Mouse (Mus musculus) liver, adult 10 weeks (tissue): ENCODE measurements around the gene Tmed10. TPM values are rescaled to one million over a fixed set of nuclear protein-coding genes. Genes with fewer than 3 reads are reported as not detected.

Source experiments
- polyA plus RNA-seq: library from polyadenylated mRNA; stranded (reverse); fragments of 350-450 nt; fragmentation: Illumina TruSeq; extraction: RNeasy Lipid Tissue Mini Kit (QIAGEN cat#74804); gene quantifications from one replicate; pipeline ENCODE4 v1.2.3, GENCODE M21; 2014; ENCODE audit warnings: low read depth, low replicate concordance

Gene Tmed10
- 153 TPM for polyA plus RNA-seq

DNA sequence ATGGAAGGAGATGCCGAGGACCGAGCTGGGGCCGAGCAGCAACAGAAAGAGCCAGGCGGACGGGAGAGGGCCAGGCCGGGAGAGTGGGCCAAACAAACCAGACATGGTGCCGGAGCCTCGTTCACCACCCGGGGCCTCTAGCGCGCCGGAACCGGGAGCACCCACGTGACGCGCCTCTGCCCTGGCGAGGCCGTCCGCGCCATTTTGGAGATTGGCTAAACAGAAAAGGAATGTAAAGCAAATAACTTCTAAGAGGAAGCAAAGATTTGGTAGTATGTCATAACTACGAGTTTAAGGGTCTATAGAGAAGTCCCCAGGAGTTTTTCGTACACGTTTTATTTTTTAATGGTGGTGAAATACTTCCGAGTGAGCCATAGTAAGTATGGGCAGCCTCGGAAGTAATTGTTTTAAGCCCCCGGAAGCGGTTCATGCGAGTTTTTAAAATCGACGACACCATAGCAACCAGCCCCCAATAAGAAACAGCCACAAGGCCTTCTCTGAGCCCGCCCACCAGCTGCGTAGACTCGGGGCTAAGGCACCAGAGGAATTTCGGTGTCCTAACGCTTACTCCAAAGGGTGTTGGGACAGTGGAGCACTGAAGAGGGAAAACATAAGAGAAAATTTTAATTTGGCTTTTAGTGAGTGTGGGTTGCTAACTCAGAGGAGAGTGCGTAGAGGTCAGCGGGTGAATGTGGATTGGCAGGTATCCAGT, at the start of gene Tmed10:
Gene Tmed10 (minus strand): TSS at position 287 of the 712 bp plus-strand sequence.

DNA sequence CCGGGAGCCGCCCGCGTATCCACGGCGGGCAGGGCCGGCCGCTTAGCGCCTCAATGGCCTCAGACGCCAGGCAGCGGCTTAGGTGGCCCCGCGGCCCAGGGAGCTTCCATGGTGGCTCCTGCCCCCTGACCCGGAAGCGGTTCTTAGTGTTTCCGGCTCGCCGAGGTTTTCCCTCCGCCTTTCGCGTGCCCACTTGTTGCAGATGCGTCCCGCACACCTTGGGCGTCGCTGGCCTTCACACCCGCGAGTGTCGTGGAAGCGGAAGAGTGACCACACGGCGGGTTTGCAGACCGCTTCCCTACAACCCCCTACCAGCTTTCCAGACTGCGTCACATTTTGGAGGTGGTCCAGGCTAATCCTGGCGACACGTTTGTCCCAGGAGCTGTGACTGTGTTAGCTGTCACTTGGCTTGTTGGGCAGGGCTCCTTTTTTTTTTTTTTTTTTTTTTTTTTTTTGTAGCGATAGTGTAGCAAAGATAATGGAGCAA, 35.4 kb downstream of the Tmed10 start, which contains the start of gene Nek9:
Gene Nek9 (minus strand): TSS at position 120 of the 487 bp plus-strand sequence.

Other genes with a start within 250 kb of the Tmed10 start
- gene Rps6kl1, start 223.6 kb downstream of the Tmed10 start, polyA plus RNA-seq, result not detected
- gene Pgf, start 197.1 kb downstream of the Tmed10 start, polyA plus RNA-seq, result not detected
- 2.8 TPM for gene Eif2b2, start 155.4 kb downstream of the Tmed10 start, polyA plus RNA-seq
- gene Mlh3, start 104.2 kb downstream of the Tmed10 start, polyA plus RNA-seq, result 7.5 TPM
- gene Acyp1, start 86.4 kb downstream of the Tmed10 start, polyA plus RNA-seq, result 12.1 TPM
- 0.50 TPM for gene Zc2hc1c, start 86.3 kb downstream of the Tmed10 start, polyA plus RNA-seq
- gene Nek9, start 35.5 kb downstream of the Tmed10 start, polyA plus RNA-seq, result 19.8 TPM
- gene Fos, start 99.0 kb upstream of the Tmed10 start, polyA plus RNA-seq, result 12.8 TPM
- gene Jdp2, start 224.2 kb upstream of the Tmed10 start, polyA plus RNA-seq, result not detected